Mouse (Mus musculus): ENCODE data around the gene Eno2.

The Eno2 gene

DNA sequence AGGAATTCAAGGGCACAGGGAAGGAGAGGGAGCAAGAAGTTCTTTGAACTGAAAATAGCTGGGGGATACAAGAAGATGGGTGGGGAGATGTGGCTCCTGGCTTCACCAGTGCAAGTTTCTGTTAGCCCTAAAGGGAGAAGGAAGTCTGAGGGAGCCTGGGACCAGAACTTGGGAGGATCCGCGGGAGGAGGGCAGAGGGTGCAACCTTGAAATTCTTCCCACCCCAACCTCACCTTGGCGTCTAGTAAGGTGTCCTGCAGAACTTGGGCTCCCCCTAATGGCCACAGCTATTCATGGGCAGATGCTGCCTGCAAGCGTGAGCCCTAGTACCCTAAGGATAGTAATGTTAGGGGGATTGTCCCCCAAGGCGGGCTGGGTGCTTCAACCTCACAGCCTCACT lies 10.2 kb downstream of the Eno2 start:
- peak; percentile 91 for DNase-seq (ENCODE audit: low spot score)

DNA sequence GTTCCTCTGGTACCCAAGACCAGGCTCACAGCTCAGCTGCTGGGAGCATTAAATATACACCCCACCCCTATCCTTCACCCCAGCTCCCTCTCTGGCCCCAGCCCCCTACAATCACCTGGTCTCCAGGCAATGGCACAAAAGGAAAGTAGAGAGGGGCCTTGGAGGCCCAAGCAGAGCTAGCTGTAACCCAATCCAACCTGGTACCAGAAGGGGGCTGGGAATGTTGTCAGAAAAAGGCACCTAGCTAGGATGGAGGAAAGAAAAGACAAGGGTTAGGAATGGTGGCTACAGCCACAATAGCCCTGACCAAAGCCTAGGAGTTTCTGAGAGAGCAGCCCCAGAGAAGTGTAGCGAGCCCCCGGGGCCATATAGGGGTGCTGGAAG lies 10.6 kb downstream of the Eno2 start:
- DNase-seq (ENCODE audit: low spot score), result no peak

DNA sequence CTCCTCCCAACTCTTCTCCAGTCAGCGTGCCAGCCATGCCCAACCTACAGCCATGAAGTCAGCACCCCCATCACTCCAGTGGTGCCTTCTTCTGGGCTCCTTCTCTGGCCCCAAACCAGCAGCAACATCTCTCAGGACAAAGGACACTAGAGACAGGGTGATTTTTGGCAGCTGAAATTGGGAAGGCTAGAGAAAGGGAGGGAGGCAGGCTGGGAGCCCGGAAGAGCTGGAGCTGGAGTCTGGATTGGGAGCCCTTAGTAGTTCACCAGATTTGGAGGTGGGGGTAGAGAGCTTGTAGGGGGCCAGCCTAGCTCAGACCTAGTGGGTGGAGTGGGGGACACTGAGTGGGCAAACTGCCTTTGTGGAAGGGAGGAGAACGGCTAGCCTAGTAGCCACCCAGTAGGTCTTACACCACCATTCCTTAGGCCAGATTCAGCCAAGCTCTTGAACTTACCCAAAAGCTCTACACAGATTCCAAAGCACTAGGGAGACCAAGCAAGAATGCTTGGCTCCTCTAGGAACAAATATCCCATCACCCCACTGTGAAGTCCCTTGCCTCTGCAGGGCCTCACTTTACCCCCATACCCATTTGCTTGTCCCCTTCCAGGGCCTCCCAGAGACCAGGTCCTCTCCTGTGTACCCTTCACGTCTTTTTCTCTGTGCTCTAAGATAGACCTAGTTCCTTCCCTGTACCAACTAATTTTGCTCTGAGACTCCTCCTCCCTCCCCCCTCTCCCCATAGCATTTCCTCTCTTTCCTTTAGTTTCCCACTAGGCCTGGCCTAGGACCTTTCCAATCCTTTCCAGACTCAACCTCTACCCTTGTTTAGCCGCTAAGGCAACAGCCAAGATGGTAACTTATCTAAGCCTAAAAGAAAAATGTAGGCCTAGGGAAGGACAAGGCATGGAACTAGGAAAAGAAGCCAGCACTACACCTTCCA lies 11.3 kb downstream of the Eno2 start:
- DNase-seq (ENCODE audit: low spot score), result peak; percentile 75

DNA sequence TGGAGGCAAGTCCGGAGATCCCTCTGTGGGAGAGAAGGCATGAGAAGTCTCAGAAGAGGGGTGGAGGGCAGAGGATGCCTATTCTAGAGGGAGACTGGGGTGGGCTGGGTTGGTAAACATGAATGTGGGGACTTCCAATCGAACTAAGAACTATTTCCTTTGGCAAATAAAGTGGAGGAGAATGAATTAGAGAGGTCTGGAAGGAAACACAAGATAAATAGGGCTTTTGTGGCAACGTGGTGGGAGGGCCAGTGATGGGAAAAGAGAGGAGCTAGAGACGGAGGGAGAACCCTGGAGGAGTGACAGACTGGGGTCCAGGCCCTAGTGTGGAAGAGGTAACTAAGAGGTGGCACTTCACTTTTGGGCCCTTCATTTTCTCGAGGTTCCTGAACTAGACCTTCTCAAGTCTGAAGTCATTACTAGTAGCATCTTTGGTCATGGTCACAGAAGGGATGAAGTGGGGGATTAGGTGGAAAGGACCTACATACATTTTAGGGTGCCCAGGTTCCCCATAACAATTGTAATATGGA lies 12.1 kb downstream of the Eno2 start:
- peak; percentile 33 for DNase-seq (ENCODE audit: low spot score)

DNA sequence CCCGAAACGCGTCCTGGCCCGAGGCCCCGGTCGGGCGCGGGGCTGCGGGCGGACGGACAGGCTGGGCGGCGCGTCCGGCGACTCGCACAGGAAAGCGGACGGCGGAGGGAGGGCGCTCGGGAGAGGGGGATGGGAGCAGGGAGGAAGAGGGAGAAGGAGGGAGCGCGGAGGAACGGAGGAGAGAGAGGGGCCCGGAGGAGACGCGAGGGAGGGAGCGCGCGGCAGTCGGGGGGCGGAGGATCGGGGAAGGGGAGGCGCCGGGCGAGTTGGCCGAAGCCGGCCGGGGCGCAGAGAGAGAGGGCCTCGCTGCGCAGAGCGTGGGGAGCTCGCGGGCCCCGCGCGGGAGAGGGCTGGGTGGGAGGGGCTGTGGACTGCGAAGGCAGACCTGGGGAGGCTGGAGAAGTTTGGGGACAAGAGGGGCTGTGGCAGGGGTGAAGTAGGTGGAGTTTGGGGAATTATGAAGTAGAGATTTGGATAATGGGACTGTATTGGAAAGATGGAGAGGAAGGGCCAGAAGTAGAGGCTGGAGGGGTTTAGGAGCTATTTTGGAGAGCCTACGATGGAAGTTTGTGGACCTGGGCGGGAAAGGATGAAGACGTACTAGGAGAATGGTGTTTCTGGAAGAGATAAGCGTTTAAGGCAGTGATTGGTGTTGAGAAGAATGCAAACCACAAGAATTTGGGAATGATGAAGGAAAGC lies 12.7 kb downstream of the Eno2 start:
- DNase-seq (ENCODE audit: low spot score), result peak; percentile 80

DNA sequence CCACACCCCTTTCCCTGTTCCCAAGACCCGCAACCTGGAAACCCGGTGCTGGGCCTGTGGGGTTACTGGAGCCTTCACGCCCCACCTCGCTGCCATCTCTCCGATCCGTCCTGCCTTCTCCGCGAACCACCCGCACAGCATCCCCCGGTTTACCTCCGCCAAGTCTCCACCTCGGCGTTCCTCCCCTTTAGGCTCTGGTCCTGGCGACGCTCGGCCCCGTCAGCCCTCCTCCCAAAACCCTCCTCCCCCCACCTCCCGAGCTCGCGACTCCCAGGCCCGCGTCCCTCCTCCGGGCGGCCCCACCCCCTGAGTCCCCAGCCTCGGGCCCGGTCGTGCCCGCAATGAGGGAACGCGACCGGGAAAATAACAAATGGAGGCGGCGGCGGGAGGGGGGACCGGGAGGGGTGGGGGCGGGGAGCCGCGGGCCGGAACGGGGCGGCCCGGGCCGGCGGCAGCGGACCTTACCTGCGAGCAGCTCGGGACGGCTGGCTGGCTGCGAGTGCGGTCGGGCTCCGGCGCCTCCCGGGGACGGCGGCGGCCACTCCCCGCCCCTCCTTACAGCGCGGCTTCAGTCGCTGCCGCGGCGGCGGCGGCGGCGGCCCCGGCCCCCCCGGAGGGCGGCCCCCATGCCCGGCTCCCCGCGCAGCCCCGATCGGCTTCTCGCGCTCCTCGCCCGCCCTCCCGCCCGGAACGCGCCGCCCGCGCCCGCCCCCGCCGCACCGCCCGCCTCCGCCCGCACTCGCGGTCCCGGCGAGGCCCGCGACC lies 13.5 kb downstream of the Eno2 start, which contains the start of the genes Gm45234 and Atn1:
TSS of gene Gm45234 (minus strand) at position 191 of the 765 bp plus-strand sequence.
TSS of gene Atn1 (minus strand) at position 694 of the 765 bp plus-strand sequence.
- DNase-seq (ENCODE audit: low spot score), result peak; percentile 78

DNA sequence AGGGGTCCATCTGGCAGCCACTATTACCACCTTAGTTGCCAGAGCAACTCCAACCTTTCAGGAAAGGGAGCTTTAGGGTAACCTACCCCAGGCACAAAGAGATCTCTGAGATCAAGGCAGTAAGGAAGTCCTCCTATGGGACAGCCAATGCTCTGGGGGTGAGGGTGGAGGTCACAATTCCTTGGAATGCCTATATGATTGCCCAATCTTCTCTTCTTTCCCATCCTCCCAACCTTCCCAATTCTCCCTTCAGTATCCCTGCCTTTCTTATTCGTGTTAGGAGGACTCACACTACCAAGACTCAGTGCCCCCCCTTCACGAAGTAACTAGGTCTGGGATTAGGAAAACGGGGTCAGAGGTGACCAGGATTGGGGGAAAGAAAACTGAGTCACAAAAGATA lies 14.2 kb downstream of the Eno2 start:
- no peak for DNase-seq (ENCODE audit: low spot score)

DNA sequence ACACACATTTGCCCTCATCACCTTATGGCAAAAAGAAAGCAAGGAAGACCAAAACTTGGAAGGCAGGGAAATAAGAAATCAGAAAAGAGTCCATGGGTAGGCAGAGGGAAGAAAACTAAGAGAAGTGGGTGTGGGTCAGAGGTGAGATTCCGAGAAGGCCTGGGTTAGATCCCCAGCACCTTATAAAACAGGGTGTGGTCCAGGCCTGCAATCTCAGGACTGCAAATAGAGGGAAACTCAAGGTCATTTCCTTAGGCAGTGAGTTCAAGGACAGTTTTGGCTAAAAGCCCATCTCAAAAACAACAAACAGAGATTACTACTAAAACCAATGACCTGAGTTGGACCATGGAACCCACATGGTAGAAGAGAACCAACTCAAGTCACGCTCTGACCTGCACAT lies 15.6 kb downstream of the Eno2 start:
- no peak for DNase-seq (ENCODE audit: low spot score)

DNA sequence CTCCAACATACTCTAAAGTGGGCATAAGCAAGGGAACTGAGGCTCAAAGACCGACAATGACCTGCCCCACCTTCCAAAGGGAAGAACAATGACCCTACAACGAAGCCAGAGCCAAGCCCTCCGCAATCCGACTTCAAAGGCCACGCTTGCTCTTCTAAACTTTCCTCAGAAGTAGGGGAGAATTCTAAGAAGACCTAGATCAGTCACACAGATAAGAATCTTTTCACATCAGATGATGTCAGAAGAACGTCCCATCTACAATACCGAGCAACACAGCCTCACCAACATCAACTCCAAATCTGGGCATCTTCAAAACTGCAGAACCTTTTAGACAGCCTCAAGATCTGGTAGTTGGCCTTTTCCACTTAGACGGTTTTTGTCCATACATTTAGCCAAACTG lies 19.1 kb downstream of the Eno2 start:
- no peak for DNase-seq (ENCODE audit: low spot score)

DNA sequence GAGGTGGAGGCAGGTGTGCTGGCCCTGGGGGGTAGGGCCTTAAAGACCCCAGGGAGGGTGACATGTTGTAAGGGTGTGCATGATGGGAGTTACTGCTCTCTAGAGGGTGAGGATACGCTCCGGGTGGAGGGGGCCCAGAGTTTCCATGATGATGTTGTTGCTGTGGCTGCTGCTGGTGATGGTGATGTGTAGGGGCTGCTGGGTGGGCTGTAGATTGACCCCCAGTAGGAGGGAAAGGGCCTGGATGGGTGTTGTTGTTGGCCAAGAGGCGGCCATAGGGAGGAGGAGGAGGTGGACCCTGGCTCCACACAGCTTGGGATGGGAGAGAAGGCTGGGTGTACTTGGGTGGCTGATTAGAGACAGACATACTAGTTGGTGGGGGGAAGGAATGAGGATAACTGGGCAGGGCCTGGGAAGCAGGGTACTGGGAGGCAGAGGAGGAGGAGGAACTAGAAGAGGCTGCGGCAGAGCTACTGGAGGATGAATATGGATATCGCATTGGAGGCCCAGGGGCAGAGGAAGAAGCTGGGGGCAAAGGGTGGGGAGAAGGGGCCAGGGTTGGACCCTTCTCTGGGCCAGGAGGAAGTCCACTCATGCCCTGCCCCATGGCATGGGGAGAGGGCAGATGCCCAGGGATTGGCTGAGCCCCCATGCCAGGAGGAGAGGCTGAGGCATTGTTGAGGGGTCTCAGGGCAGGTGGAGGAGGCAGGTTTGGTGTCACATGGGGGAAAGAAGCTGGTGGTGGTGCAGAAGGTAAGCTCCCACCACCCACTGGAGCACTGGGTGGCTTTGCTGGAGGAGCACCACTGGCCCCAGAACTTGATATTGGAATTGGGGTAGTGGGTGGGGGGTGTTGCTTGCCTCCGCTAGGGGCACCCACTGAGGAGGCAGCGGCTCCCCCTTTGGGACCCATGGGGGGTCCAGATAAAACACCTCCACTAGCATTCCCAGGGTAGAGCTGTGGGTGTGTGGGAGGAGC lies 22.5 kb downstream of the Eno2 start:
- DNase-seq (ENCODE audit: low spot score), result no peak

DNA sequence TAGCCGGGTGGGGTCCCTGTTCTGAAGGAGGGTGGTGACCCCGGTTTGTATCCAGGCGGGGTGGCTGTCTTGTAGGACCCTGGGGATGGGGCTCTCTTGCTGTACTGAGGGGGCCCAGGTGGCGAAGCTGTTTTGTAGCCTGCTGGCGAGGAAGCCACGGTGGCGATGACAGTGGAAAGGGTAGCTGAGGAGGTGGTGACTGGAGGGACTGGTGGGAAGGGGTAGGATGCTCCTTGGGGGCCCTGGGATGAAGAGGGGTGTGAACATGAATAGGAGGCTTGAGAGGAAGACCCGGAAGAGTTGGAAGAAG lies 23.2 kb downstream of the Eno2 start:
- peak; percentile 18 for DNase-seq (ENCODE audit: low spot score)

DNA sequence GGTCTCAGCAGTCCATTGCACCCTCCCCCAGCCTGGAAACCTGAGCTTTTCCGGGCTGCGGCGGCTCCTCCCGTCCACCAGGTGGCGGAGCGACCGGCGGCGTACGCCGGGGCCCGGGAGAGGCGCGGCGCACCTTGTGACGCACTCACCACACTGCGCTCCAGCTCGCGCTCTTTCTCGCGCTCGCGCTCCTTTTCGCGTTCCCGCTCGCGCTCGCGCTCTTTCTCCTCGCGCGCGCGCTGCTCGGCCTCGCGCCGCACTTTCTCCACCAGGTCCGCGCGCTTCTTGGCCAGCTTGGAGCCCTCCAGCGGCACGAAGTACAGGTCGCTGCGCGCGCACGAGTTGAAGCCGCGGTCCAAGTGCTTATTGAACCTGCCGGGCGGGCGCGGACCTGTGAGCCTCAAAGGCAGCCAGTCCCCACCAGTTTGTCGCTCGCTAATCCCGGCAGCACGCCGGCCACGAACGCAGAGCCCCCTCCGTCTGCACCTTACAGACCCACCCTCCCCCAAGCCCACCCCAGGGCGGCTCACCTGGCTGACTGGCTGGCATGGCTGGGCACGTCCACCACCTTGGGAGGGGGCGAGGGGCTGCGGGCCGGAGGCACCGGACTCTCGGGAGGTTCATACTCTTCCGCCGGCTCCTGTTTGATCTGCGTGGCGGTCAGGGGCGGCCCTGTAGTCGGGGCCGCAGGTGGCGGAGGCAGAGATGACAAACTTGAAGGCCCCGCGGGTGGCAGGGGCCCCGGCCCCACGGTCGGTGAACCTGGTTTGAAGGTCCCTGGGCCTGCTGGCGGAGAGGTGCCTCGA lies 23.8 kb downstream of the Eno2 start:
- peak; percentile 96 for DNase-seq (ENCODE audit: low spot score)

DNA sequence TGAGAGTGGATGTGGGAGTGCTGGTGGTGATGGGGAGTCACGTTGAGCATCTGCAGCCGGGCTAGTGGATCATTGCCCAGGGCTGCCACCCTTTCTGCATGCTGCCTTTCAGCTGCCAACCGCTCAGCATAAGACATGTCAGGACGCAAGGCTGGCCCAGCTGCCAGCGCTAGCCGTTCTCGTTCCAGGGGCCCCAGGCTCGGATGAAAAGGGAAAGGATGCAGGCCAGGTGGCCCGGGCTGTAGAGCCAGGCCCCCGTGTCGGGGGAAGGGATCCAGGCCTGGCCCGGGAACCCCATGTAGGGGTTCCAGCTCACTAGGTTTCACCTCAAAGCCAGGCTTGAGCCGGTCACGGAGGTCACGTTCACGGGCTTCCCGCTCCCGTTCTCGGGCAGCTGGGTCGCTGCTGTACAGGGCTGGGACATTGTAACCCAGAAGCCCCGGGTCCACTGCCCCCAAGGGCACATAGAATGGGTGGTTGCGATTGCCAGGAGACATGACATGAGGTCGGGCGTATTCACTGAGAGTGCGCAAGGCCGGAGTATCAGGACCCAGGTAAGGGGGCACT lies 24.6 kb downstream of the Eno2 start:
- no peak for DNase-seq (ENCODE audit: low spot score)

DNA sequence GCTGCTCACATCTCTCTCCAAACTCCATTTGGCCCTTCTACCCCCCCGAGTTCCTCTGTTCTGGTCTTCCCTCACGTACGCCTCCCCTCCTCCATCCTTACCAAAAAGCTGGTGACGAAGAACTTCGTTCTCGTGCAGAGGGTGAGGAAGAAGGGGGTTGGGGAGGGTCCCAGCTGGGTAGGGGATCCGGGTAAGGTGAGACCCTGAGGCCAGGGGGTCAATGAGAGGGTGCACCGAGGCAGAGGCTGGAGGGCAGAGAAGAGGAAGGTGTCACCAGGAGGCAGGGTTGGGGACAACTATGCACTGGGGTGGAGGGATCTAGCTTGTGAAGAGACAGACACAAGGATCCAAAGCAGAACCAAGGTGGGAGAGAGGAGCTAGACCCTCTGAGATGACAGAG lies 25.8 kb downstream of the Eno2 start:
- DNase-seq (ENCODE audit: low spot score), result no peak

DNA sequence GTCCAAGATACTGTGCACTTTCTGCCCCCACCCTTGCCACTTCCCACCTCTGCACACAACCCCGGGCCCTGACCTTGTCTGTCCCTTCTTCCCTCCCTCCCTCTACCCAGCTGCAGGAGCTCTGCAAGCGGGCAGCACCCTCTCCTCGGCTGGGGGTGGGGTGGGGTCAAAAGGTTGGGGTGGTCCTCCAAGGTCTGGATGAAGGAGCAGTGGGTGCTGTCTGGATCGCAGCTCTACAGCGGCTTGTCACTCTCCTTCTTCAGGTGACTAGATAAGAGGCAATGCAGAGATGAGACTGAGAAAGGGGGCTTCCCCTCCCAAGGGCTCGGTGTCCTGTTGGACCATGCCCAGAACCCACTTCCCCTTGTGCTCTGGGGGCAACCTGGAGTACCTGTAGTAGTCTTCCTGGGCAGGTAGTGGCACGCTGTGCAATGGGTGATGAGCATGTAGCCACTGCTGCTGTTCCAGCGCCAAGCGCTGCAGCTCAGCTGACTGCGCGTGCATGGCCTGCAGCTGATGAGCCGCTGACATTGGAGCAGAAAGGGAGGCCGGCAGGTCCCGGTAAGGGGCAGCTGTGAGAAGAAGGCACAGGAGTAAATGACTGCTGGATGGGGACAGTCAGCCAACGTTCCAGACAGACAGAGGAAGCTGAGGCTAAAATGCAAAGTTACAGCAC lies 26.5 kb downstream of the Eno2 start:
- DNase-seq (ENCODE audit: low spot score), result no peak

DNA sequence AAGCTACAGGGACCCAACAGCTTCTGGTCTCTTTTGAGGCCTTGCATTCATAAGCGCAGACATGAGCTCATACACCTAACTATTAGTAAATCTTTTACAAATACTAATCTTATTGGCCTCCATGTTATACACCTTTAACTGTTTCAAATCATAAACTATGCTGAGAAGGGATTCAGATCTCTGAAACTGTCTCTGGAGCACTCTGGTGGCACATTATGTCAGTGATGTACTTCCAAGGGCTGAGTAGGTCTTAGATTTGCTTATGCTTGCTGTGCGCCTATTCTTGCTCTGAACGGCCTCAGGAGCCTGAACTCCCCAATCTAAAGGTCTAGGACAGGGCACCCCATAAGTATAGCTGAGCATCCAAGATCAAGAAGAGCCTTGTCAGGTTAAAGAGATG lies 27.6 kb downstream of the Eno2 start:
- no peak for DNase-seq (ENCODE audit: low spot score)

DNA sequence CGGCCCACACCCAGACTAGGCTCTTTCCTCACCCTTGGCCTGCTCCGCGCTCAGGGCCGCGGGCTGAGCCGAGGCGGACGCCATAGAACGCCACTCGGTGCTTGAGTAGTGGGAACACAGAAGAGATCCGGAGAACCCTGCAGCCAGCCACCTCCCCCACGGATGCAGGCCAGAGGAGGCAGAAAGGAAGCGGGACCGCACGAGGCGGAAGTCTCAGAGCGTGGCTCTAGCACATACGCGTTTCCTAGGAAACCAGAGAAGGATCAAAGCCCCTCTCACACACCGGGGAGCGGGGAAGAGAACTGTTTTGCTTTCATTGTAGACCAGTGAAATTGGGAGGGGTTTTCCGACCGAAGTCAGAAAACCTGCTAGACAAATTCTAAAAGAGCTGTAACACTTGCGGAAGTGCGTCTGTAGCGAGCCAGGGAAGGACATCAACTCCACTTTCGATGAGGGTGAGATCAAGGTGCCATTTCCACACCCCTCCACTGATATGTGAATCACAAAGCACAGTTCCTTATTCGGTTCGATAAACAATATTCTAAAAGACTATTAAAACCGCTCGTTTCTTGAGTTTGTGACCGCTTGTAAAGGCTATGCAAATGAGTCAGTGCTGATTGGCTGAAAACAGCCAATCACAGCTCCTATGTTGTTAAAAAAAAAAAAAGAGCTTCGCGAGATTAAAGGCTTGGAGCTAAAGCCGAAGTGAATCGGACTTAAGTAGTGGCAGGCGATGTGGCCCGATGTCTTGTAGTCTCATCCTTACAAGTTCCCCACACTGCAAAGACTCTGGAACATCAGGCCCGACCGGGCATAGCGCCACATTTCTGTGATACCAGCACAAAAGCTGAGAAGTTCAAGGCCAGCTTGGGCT lies 28.3 kb downstream of the Eno2 start, which contains the start of gene Grcc10:
TSS of gene Grcc10 (minus strand) at position 487 of the 874 bp plus-strand sequence.
- peak; percentile 98 for DNase-seq (ENCODE audit: low spot score)

DNA sequence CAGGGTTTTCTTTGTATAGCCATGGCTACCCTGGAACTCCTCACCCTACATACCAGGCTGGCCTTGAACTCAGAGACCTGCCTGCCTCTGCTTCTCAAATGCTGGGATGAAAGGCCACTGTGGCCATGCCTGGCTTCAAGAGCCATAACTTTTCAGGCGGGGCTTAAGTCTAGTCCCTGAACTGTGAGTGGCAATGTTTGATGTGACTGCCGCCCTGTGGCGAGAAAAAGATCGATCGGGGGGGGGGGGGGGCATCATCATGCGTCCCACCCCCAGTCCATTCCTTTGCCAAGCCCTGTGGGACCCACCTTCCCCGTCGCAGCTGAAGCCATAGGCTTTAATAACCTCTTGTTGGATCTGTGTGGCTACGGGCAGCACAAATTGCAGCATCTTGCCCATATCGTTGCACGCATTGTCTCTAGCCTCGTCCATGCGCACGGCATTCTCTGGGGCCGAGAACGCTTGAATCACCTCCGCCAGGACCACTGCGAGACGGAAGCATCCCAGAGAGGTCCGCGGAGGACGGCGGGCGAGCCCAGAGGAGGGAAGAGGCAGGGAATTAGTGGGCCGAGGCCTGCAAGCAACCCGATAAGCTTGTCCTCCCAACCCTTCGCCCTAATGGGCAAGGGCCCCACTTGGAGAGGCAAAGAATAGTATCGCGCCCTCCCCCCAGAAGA lies 29.1 kb downstream of the Eno2 start:
- peak; percentile 79 for DNase-seq (ENCODE audit: low spot score)

Measured in embryo, embryonic 10.5 days (tissue).